Mouse (Mus musculus): Measurements from ENCODE around the gene Eepd1.
"Not testable (repeated sequence)": the region's sequence is repeated elsewhere in the genome, so short reads cannot be mapped to it uniquely, and the experiment has no call there.

The Eepd1 gene

DNA sequence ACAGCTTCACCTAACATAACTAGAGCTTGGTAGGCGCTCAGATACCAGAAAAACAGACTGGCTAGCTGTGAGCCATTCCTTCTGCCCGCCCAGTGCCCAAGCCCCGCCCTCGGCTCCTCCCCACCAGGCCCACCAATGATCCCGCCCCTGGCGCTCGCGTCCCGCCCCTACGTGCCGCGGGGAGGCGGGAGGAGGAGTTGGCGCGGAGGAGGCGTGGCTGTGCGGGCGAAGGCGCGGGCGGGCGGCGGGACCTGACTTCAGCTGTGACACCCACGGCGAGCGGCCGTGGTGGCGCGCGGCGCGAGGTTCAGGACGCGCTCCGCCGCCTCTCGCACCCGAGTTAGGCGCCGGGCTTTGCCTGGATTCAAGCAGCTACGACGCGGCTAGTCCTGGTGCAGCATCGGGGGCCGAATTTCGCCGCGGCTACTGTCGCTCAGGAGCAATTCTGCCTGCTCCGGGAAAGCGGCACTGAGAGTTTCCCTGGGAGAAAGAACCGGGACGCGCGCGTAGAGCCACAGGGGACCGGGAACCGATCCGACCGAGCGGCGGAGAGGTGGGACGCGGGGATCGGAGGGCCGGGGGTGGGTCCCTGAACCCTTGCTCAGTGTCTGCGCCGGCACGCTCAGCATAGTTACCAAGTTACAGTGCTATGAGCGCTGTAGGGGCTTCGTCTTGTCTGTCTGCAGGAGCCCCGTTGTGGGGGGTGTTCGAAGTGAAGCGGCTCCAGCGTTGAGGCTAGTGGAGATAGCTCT, at the start of gene Eepd1:
Gene Eepd1 (plus strand): TSS at position 204 of the 752 bp plus-strand sequence.
- in situ Hi-C loops (cut with MboI; ENCODE audit: low pct_unique_long_range_greater_than_20kb in 1 of 2, low sequenced_read_pairs in 2 of 2, unreplicated experiment in 1 of 2), result no loop called here

DNA sequence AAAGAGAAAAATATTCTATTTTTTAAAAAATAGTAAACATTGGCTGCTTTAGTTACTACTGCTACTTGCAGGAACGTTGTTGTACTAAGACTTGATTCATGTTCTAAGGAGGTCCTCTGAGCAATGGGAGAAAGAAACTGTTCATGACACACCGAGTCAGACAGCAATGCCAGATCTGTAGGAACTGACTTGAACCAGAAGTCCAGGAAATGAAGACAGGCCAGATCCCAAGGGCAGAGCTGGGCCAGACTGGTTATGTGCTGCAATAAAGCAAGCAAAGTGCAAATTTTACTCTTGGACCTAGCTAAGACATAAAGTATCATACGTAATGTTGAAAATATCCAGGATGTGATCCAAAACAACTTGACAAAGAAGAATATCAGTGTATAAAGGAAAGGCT, 42.5 kb upstream of the Eepd1 start:
- in situ Hi-C loops (cut with MboI; ENCODE audit: low pct_unique_long_range_greater_than_20kb in 1 of 2, low sequenced_read_pairs in 2 of 2, unreplicated experiment in 1 of 2), result no loop called here

DNA sequence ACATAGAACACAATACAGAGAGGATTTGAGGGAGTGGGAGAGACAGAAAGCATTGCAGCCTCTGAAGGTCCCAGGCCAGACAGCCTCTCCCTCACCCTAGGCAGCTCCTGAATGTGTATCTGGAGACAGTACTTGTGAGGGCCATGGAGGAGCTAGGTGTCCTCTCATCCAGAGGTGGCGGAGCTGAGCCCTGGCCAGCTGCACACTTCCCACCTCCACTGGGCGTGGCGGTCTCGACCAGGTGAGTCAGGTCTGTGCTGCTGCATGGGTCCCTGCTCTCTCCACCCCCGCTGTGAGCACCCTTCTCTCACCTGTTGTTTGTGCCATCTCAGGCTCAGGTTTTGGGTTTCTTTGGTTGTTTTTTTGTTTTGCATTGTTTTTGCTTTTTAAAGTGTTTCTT, 41.3 kb upstream of the Eepd1 start:
- in situ Hi-C loops (cut with MboI; ENCODE audit: low pct_unique_long_range_greater_than_20kb in 1 of 2, low sequenced_read_pairs in 2 of 2, unreplicated experiment in 1 of 2), result not testable (repeated sequence)

DNA sequence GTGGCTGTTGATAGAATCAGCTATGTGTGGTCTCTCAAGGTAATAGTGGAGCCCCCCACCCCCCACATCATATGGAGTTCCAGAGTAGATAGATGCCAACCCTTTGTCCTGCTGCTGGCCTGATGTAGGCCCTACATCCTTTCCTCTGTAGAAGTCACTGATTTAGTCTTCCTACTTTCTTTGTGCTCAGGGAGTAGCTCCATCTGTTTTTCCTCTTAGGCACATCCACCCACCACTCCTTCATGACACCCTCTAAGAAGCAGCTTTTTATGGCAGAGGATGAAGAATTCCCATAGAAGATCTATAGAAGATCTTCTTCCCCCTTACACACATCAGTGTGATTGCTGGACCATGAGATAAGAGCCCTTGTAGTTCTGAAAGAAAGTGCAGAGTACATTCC, 39.3 kb upstream of the Eepd1 start:
- in situ Hi-C loops (cut with MboI; ENCODE audit: low pct_unique_long_range_greater_than_20kb in 1 of 2, low sequenced_read_pairs in 2 of 2, unreplicated experiment in 1 of 2), result no loop called here

DNA sequence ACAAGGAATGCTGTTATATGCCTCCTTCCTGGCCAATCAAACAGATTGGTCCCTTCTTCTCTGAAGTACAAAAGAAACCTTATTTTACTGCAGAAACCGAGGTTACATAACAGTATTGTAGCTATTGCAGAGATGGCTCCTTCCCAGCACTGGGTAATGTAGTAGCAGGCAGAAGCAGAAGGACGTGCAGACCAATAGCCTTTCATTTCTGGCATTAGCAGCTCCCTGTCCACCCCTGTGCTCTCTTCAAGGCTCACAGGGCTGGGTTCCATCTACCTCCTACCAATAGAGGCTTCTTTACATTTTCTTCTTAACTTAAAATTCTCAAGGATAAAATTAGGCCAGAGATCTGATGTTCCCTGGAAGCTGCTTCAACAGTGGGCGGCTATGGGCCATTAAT, 38.3 kb upstream of the Eepd1 start:
- in situ Hi-C loops (cut with MboI; ENCODE audit: low pct_unique_long_range_greater_than_20kb in 1 of 2, low sequenced_read_pairs in 2 of 2, unreplicated experiment in 1 of 2), result no loop called here

DNA sequence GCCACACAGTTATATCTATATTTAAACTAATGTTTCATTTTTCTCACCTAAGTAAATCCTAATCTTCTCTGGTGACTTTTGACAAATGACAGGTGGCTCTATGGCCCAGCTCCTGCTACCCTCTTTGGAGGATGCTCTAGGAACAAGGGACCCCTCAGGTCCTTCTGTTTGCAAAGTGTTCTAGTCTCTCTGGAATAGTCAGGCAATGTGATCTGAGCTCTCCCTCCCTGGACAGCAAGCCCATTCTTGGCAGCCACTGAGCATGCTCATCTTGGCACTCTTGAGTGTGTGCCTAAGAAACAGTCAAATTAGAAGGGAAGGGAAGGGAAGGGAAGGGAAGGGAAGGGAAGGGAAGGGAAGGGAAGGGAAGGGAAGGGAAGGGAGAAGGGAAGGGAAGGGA, 37.8 kb upstream of the Eepd1 start:
- in situ Hi-C loops (cut with MboI; ENCODE audit: low pct_unique_long_range_greater_than_20kb in 1 of 2, low sequenced_read_pairs in 2 of 2, unreplicated experiment in 1 of 2), result no loop called here

DNA sequence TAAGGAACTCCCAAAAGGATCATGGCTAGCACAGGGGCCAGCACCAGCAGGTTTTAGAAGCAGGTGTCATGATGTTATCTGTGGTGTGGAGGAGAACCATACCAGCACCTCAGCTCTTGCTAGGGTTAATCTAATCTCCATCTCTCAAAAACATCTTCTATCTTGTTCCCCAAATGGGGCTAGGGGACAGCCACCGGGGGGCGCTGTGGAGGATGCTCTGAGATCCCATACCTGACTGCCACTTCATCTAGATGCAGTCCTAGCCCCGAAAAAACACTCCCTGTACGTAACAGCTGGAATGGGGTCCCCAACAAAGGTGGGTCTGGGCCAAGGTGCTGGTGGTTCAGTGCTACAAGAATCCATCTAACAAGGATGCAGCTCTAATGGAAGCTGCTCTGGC, 31.0 kb upstream of the Eepd1 start:
- in situ Hi-C loops (cut with MboI; ENCODE audit: low pct_unique_long_range_greater_than_20kb in 1 of 2, low sequenced_read_pairs in 2 of 2, unreplicated experiment in 1 of 2), result no loop called here

DNA sequence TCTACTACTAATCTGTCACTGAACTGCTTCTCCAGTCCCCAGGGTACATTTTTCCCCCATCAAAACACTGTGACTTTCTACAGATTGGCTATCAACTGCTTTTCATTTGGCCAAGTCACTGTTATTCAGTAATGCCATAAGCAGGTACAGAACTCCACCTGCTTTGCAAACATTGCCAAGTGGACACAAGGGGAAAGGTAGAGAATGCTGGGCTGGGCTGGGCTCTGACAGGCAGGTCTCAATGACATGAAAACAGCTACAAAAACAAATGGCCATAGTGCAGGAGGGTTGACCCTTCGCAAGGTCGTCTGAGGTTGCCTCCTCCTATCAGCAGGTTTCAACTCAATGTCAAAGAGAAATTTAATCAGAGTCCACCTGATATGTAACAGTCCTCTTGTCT, 26.3 kb upstream of the Eepd1 start:
- in situ Hi-C loops (cut with MboI; ENCODE audit: low pct_unique_long_range_greater_than_20kb in 1 of 2, low sequenced_read_pairs in 2 of 2, unreplicated experiment in 1 of 2), result no loop called here

DNA sequence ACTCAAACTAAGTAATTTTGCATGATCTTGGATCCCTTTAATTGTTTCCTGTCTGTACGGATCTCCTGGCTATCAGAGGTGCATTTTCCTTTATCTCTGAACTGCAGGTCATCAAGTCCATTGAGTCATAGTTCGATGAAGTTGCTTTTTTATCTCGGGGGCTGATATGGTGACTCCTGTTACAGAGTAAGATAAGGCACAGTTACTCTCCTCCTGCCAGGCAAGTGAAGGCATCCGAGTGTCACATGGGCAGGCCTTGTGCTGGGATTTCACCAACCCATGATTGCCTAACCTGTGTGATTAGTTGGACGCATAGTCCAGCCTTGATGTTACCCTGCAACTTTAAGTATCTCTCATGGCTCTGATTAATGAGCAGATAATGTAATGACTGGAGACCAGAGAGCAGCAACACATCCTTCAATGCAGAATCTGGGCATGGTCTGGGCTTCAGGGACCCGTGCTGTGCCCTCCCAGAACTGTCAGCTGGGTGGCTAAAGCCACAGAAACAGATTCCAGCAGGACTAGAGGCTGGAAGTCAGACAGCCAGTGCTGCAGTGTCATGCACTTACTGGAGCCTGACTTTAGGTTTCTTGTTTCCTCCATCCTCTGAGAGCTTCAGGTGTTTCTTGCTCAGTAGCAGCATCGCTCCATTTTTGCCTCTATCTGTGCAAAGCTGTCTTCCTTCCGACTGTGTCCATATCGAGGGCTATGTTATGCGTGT, 20.4 kb upstream of the Eepd1 start:
- in situ Hi-C loops (cut with MboI; ENCODE audit: low pct_unique_long_range_greater_than_20kb in 1 of 2, low sequenced_read_pairs in 2 of 2, unreplicated experiment in 1 of 2), result no loop called here

DNA sequence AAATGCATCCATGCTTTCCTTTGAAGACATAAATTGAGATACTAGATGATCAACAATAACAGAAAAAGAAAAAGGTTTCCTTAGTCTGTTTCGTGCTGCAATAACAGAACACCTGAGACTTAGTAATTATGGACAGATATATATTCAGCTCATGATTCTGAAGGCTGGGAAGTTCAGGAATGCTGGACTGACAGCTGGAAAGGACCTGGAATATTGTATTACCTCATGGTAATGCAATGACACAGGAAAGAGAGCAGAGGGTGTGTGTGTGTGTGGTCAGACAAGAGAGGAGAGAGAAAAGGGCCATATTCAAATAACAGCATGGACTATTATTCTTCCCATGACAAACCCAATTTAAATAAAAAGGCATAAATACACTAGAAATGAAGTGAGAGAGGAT, 17.0 kb upstream of the Eepd1 start:
- in situ Hi-C loops (cut with MboI; ENCODE audit: low pct_unique_long_range_greater_than_20kb in 1 of 2, low sequenced_read_pairs in 2 of 2, unreplicated experiment in 1 of 2), result no loop called here

DNA sequence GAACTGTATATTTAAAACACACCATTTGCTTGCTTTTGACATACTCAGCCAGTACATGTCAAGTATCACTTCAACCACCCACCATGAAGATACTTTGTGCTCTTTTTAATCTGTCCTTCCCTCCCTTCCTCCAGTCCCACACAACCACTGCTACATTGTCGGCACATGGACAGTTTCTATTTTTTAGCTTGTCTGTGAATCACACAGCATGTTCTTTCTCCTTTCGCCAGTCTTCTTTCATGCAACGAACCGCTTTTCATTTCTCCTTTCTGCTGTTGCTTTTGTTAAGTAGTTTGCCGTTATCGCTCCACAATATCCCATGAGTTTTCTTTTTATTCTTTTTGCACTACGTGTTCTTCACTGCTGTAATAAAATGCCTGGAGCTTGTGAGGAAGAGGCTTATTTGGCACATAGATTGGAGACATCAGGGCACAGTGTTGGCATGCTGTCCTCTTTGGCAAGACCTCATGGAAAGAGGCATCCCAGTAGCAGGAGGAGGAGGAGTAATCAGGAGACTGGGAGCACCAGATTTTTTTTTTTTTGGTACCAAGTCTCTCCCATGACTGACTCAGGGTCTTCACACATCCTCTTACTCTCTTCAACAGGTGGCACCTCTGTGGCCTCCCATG, 1.8 kb upstream of the Eepd1 start:
- in situ Hi-C loops (cut with MboI; ENCODE audit: low pct_unique_long_range_greater_than_20kb in 1 of 2, low sequenced_read_pairs in 2 of 2, unreplicated experiment in 1 of 2), result no loop called here

DNA sequence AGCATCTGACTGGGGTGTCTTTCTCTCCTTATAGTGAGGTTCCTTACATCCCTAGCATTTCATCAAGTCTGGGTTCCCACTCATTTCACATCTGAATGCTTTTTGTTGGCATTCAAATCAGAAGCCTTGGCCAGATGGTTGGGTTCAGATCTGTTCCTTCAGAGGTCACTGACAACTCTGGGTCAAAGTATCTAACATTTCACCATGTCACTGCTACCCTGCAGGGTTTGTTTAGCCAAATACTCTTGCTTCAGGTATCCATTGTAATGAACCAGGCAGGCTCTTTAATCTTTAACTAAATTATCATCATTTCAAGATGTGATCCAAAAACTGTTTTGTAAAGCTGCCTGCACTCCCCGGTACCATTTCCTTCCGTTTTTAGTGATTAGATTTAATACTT, 671 bp upstream of the Eepd1 start:
- in situ Hi-C loops (cut with MboI; ENCODE audit: low pct_unique_long_range_greater_than_20kb in 1 of 2, low sequenced_read_pairs in 2 of 2, unreplicated experiment in 1 of 2), result no loop called here

DNA sequence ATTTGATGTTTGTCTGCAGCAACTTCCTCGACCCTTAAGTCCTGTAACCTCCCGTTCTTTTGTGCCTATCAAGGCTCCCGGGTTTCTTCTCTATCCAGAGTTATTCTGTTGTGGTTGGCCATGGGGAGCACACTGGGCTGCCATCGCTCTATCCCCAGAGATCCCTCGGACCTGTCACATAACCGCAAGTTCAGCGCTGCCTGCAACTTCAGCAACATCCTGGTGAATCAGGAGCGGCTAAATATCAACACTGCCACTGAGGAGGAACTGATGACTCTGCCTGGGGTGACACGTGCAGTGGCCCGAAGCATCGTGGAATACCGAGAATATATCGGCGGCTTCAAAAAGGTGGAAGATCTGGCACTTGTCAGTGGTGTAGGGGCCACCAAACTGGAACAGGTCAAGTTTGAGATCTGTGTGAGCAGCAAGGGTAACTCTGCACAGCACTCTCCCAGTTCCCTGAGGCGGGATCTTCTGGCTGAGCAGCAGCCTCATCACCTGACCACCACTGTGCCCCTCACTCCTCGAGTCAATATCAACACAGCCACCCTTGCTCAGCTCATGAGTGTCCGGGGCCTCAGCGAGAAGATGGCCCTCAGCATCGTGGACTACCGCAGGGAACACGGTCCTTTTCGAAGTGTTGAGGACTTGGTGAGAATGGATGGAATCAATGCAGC, 1.1 kb downstream of the Eepd1 start:
- in situ Hi-C loops (cut with MboI; ENCODE audit: low pct_unique_long_range_greater_than_20kb in 1 of 2, low sequenced_read_pairs in 2 of 2, unreplicated experiment in 1 of 2), result no loop called here

DNA sequence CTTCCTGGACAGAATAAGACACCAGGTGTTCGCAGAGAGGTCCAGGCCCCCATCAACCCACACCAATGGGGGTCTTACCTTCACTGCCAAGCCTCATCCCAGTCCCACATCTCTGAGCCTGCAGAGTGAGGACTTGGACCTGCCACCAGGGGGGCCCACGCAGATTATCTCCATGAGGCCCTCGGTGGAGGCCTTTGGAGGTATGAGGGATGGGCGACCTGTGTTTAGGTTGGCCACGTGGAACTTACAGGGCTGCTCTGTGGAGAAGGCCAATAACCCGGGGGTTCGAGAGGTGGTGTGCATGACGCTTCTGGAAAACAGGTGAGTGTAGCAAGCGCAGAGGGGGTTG, 1.6 kb downstream of the Eepd1 start:
- in situ Hi-C loops (cut with MboI; ENCODE audit: low pct_unique_long_range_greater_than_20kb in 1 of 2, low sequenced_read_pairs in 2 of 2, unreplicated experiment in 1 of 2), result no loop called here

DNA sequence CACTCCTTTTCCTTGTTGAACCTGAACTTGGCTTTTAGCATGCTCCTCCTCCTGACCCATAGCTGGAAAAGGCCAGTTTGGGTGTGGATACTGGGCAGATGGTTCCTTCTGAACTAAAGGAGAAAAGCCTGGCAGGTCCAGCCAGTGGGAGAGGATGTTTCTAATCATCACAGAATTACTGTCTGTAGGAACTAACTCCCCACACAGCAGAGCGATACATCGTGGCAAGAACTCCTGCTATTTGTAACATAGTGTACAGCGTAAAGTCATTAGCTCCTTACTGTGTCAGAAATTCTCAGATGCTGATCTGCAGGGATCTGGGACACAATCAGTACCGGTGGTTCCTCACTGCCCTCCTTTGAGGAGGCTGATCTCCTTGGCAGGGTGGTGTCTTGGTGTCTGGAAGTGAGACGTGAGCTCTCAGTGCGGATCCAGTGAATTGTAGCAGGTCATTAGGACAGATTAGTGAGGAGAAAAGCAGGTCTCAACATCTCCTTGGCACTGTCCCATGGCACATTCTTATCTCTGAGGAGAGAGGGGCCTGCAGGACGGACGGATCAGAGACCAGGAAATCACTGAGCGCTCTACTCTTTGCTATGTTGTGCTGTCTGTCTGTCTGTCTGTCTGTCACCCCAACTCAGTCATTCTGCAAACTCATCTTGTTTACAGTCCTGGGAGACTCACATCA, 2.7 kb downstream of the Eepd1 start:
- in situ Hi-C loops (cut with MboI; ENCODE audit: low pct_unique_long_range_greater_than_20kb in 1 of 2, low sequenced_read_pairs in 2 of 2, unreplicated experiment in 1 of 2), result no loop called here

DNA sequence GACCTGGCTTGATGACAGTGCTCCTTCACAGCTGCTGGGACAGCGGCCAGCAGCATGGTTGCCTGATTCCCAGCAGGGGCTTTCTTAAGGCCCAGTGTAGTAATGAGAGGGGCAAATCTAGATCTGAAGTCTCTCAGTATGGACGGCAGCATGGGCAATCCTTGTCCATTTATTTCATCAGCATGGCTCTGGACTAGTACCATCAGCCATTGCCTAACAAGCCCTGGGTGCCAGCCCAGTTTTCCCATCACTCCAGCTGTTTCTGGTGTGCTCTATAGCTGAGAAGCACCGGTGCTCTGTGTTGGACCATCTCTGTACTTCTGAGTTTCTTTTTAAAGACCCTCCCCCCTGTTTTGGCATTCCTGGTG, 3.3 kb downstream of the Eepd1 start:
- in situ Hi-C loops (cut with MboI; ENCODE audit: low pct_unique_long_range_greater_than_20kb in 1 of 2, low sequenced_read_pairs in 2 of 2, unreplicated experiment in 1 of 2), result no loop called here

DNA sequence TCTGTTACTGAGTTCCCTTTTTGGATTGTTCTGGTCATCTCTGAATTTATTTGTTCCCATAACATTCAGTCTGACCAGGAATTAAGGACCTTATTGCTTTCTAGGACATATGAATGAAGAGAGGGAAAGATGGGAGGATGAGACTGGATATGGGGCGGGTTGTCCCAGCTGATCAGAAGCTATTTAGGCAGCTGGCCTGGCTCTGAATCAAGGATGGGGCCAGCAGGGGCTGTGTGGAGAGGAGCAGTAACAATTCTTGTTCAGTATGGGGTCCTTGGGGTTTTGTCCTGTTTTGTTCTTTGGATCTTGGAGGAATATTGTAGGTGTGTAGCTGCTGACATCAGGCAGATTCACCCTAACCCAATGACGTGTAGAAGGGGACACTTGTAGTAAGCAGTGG, 3.7 kb downstream of the Eepd1 start:
- in situ Hi-C loops (cut with MboI; ENCODE audit: low pct_unique_long_range_greater_than_20kb in 1 of 2, low sequenced_read_pairs in 2 of 2, unreplicated experiment in 1 of 2), result no loop called here

DNA sequence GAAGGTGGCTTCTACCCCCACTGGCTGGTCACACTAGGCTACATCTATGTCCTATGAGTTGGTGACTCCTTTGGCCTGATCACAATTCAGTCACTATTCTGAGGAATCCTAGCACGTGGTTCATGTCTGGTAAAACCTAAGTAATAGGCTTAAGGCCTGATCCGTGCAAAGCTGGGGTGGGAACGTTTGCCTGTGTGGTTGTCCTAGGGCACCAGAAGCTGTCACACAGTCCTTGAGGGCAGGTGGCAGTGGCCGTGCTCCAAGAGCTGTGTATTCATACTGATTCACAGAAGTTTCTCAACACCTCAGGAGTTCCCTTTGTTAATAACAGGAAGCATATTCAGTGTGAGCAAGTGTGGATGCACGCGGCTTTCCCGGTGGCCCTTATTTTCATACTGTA, 4.1 kb downstream of the Eepd1 start:
- in situ Hi-C loops (cut with MboI; ENCODE audit: low pct_unique_long_range_greater_than_20kb in 1 of 2, low sequenced_read_pairs in 2 of 2, unreplicated experiment in 1 of 2), result no loop called here

DNA sequence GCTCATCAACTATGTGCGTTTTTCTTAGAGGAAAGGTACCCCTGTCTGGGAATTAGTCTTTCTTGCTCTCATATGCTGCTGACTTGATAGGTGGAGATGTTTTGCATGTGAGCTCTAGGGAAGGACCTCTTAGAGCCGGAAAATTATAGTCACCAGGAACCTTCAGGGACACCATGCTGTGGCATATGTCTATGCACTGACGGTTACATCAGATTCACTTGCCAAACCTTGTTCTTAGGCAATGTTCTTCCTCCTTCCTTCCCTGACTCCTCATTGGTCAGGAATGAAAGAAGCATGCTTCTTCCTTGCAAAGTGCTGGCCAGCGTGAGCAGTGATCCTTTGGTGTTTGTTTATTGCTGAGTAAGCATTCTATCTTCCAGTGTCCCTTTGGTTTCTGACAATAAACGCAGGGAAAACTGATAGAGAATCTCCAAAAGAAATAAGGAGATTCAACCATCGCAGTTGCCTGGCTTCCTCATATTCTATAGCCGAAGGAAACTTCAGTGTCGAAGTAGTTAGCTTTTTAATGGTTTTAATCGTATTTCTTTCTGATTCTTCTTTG, 5.0 kb downstream of the Eepd1 start:
- in situ Hi-C loops (cut with MboI; ENCODE audit: low pct_unique_long_range_greater_than_20kb in 1 of 2, low sequenced_read_pairs in 2 of 2, unreplicated experiment in 1 of 2), result no loop called here
